Mouse (Mus musculus) kidney, adult 2 months (tissue): ENCODE data around the gene Khdc1b. TPM values are rescaled to one million over a fixed set of nuclear protein-coding genes. Genes with fewer than 3 reads are reported as not detected.
"Not testable (repeated sequence)": the region's sequence is repeated elsewhere in the genome, so short reads cannot be mapped to it uniquely, and the experiment has no call there.

ENCODE experiments used
- DNase-seq: peaks from one replicate; pipeline ENCODE4 v3.0.0; 2021
- H3K27ac ChIP-seq: fragments of 200-500 bp; 2 replicates; pipeline ENCODE4 v1.5.1; 2012; ENCODE audit warnings: low read depth, low read length, control low read depth, inconsistent platforms; ENCODE audit not compliant: insufficient read depth
- H3K27me3 ChIP-seq: fragments of 200-500 bp; replicated peaks from 2 replicates; pipeline ENCODE4 v1.6.1; 2012; ENCODE audit warnings: mild to moderate bottlenecking, moderate library complexity, low read length, inconsistent platforms; ENCODE audit not compliant: control insufficient read depth, insufficient read depth
- H3K36me3 ChIP-seq: fragments of 200-500 bp; 2 replicates; pipeline ENCODE4 v1.6.1; 2012; ENCODE audit warnings: mild to moderate bottlenecking, moderate library complexity, low read length, inconsistent platforms; ENCODE audit not compliant: control insufficient read depth, insufficient read depth
- H3K4me1 ChIP-seq: fragments of 200-500 bp; 2 replicates; pipeline ENCODE4 v1.6.1; 2011; ENCODE audit warnings: low read length; ENCODE audit not compliant: control insufficient read depth, insufficient read depth
- H3K4me3 ChIP-seq: fragments of 200-500 bp; 2 replicates; pipeline ENCODE4 v1.5.1; 2011; ENCODE audit warnings: mild to moderate bottlenecking, low read depth, low read length, control low read depth; ENCODE audit not compliant: insufficient read depth
- CTCF ChIP-seq: fragments of 200-500 bp; conservative IDR thresholded peaks from 2 replicates; pipeline ENCODE4 v1.5.1; 2011; ENCODE audit warnings: low read depth, mild to moderate bottlenecking, control low read depth, low read length, moderate library complexity, mixed read lengths; ENCODE audit not compliant: insufficient read depth, insufficient read length
- POLR2A ChIP-seq: fragments of 200-500 bp; IDR thresholded peaks from one replicate; pipeline ENCODE4 v1.6.1; 2011; ENCODE audit warnings: low read depth, low read length, control low read depth
- WGBS: fragments of 180-500 bp; shearing (Covaris S2); methylation state at CpG from one replicate; pipeline ENCODE4 v1.1.7; 2018; 5-methylcytosine and 5-hydroxymethylcytosine counted together
- polyA plus RNA-seq: library from polyadenylated mRNA; depleted of rRNA; stranded (reverse); fragments of >200 nt; gene quantifications from 2 replicates; pipeline ENCODE4 v1.2.3, GENCODE M21; 2012; rRNA removed

Khdc1b gene
- polyA plus RNA-seq, result not detected in 2 replicates

DNA sequence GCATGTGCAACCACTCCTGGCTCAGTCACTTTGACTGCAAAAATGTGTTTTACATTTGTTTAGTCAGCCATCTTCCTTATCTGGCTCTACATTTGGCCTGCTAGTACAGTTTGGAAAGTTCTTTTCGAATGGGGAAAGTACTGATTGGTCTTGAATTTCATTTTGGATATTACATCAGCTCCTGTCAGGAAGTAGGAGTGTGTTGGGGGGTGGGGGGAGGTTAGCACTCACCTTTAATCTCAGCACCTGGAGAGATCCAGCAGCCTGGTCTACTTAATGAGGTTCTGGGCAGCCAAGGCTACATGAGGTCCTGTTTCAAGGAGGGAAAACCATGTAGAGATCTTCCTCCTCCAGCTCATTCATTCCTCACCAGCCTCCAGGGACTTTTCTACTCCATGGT is at the start of gene Khdc1b:
Khdc1b (plus strand) TSS at position 301 of the 400 bp plus-strand sequence.
- no peak within 1 kb of the TSS for H3K4me3 ChIP-seq
- no peak for DNase-seq
- 77% methylated on average over 1 of the region's 1 CpGs for WGBS
- no peak within 1 kb of the TSS for H3K27ac ChIP-seq
- no peaks in the 10 kb centered on the region for H3K4me1 ChIP-seq
- TF ChIP-seq CTCF (no peak), POLR2A (no peak)
- H3K27me3 ChIP-seq, result no peaks in the 10 kb centered on the region
- H3K36me3 ChIP-seq, result no peaks in the 10 kb centered on the region

DNA sequence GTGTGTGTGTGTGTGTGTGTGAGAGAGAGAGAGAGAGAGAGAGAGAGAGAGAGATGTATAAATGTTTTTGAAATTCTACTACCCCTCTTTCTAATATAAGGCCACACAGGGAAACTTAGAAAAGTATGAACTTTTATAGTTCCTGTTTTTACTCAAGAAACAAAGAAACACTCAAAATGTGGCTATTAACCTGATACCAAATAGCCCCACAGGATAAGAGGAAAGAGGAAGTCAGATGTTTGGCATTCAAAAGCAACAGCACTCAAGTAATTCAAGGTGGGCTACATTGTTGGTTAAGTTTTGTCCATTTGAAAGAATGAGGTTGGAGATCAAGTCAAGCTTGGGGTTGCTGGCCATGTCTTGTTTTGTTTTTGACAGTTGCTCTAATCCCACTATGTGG is 47.5 kb upstream of the Khdc1b start:
- no peak for DNase-seq
- TF ChIP-seq CTCF, result no peak
- TF ChIP-seq POLR2A, result no peak
- Histone ChIP-seq H3K27ac (no peak overlapping the region), H3K27me3 (no peaks in the 10 kb centered on the region), H3K4me3 (no peak overlapping the region), H3K4me1 (no peaks in the 10 kb centered on the region), H3K36me3 (no peaks in the 10 kb centered on the region)

DNA sequence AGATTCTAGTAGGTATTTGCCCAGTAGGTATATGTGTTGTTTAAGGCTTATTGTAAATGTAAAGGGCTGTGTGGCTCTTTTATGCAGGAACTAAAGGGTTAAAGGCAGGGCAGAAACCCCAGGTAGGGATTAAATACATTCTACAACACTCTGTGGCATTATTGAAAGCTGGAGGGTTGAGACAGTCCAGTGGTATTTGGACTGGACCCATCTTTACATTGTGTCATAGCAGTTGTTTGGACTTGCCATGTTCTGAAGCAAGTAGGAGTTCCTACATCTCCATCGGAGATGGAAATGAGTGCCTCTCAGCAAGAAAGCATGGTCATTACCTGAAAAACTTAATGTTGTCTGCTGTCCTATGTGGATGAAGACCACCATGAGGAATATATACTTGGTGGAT is 42.6 kb upstream of the Khdc1b start:
- no peak overlapping the region for H3K27ac ChIP-seq
- TF ChIP-seq POLR2A (no peak), CTCF (no peak)
- no peak for DNase-seq
- no peaks in the 10 kb centered on the region for H3K27me3 ChIP-seq
- H3K4me1 ChIP-seq, result no peaks in the 10 kb centered on the region
- 97% methylated on average over 1 of the region's 1 CpGs for WGBS
- no peak overlapping the region for H3K4me3 ChIP-seq
- H3K36me3 ChIP-seq, result no peaks in the 10 kb centered on the region

DNA sequence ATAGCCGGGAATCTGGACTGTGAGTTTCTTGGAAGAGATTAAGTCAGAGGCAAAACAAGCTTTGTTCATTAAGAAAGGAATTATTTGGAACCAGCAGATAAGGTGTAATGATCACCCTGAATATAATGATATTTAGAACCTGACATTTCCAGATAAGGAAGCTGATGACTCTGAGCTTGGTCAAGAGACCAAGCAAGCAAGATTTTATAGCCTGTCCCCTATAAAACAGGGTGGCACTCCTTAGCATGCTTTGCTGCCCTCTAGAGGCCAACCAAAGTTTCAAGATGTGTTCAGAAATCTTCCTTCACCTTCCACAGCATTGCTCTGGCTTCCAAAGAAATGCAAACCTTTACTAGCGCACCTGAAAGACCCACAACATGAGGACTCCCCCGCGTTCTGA is 39.1 kb upstream of the Khdc1b start:
- no peaks in the 10 kb centered on the region for H3K36me3 ChIP-seq
- WGBS, result 59% methylated on average over 4 of the region's 4 CpGs
- no peaks in the 10 kb centered on the region for H3K4me1 ChIP-seq
- no peaks in the 10 kb centered on the region for H3K27me3 ChIP-seq
- H3K4me3 ChIP-seq, result no peak overlapping the region
- no peak overlapping the region for H3K27ac ChIP-seq
- peak; percentile 67 for DNase-seq
- TF ChIP-seq POLR2A (no peak), CTCF (peak; percentile 73)

DNA sequence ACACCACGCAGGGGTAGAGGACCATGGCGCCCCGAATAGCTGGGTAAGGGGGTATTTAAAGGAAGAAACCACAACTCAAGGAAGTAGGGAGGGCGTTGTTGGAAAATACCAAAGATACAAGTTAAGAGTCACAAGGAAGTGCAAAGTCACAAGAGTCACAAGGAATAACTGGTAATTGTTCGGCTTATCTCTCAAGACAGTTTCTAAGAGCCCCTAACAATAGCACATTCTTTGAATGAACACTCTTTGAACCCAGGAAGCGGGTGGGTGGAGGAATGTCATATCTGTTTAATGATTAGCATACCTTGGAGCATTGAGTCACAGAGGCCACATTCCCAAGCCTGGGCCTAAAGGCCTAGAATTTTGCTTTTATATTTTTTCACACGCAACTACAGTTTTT is 38.6 kb upstream of the Khdc1b start:
- H3K4me1 ChIP-seq, H3K36me3 ChIP-seq, H3K27ac ChIP-seq, H3K4me3 ChIP-seq, DNase-seq, H3K27me3 ChIP-seq: not testable (repeated sequence)
- 84% methylated on average over 7 of the region's 7 CpGs for WGBS

DNA sequence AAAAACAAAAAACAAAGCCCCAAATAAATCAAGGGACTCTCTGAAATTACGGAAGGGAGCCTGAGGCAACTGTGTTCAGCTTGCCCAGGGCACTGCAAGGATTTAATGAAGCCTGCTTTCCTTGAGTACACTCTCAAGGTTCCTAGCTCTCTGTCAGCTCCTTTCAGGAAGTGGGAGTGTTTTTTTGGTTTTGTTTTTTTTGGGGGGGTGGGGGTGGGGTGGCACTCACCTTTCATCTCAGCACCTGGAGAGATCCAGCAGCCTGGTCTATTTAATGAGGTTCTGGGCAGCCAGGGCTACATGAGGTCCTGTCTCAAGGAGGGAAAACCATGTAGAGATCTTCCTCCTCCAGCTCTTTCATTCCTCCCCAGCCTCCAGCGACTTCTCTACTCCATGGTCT is 34.0 kb upstream of the Khdc1b start, which contains the start of gene Khdc1a:
Khdc1a (plus strand) TSS at position 301 of the 400 bp plus-strand sequence.
- DNase-seq, result no peak
- no peak within 1 kb of the TSS for H3K4me3 ChIP-seq
- H3K27me3 ChIP-seq, result no peaks in the 10 kb centered on the region
- 79% methylated on average over 2 of the region's 2 CpGs for WGBS
- no peak within 1 kb of the TSS for H3K27ac ChIP-seq
- no peaks in the 10 kb centered on the region for H3K4me1 ChIP-seq
- no peaks in the 10 kb centered on the region for H3K36me3 ChIP-seq
- TF ChIP-seq CTCF (no peak), POLR2A (no peak)

DNA sequence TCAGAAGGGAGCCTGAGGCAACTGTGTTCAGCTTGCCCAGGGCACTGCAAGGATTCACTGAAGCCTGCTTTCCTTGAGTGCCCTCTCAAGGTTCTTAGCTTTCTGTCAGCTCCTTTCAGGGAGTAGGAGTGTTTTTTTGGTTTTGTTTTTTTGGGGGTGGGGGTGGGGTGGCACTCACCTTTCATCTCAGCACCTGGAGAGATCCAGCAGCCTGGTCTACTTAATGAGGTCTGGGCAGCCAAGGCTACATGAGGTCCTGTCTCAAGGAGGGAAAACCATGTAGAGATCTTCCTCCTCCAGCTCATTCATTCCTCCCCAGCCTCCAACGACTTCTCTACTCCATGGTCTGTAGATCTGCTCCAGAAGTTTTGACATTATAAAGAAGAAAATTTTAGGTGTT is 15.3 kb upstream of the Khdc1b start, which contains the start of gene Khdc1c:
Khdc1c (plus strand) TSS at position 301 of the 400 bp plus-strand sequence.
- WGBS, result 62% methylated on average over 1 of the region's 1 CpGs
- not testable (repeated sequence) for H3K27me3 ChIP-seq

DNA sequence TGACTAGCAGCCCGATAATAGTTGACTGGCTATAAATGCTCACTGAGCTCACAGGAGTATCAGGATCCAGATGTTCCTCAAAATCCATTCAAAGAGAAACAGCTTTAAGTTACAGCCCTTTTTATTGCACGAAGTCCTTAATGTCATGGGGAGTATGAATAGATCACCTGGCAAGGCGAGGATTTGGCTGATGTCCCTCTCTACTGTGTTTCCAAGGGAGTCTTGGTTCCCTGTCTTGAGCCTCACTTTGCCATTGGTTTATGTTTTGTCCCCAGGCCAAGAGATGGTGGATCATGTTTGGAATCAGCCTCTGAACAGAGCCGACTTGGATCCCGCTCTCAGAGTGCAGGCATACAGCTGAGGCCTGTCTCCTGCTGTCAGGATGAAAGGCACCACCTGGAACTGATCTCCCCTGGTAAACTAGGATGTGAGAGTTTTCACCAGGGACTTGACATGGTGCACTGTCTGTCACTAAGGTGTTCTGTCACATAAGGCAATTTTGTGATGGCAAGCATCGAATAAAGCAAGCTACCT is 7.8 kb downstream of the Khdc1b start:
- H3K4me1 ChIP-seq, result no peaks in the 10 kb centered on the region
- H3K27ac ChIP-seq, result no peak overlapping the region
- no peak for DNase-seq
- TF ChIP-seq POLR2A (no peak), CTCF (no peak)
- H3K4me3 ChIP-seq, result no peak overlapping the region
- no peaks in the 10 kb centered on the region for H3K36me3 ChIP-seq
- H3K27me3 ChIP-seq, result no peaks in the 10 kb centered on the region
- 45% methylated on average over 6 of the region's 6 CpGs for WGBS

More for the DNA sequence above, 15.3 kb upstream of the Khdc1b start, which contains the start of gene Khdc1c:
- H3K4me3 ChIP-seq, DNase-seq, H3K27ac ChIP-seq, H3K4me1 ChIP-seq, H3K36me3 ChIP-seq: not testable (repeated sequence)
